Mouse (Mus musculus) regulatory T cell (primary cell): Measurements from ENCODE around the gene Kif3c.

ENCODE experiments used
- in situ Hi-C: fragments of 300-600 bp; cut with MboI, MseI; formaldehyde crosslinking; loops from one replicate; pipeline ENCODE4 v1.15.1; 2025; ENCODE audit warnings: high pct_unique_total_duplicates

The Kif3c gene

DNA sequence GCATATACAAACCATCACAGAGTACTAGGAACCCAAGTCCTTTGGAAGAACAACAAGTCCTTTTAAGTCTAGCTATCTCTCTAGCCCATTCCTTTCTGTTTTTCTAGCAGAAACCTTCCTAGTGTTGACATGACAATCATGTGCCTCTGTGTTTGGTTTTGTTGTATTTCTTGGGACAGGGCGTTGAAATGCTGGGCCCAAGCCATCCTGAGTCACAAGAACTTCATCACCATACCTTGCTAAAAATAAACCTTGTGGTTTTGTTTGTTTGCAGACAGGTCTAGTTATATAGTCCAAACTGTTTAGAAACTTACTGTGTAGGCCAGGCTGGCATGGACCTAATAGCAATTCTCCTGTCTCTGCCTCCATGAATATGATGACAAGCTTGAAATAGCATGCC is 57.9 kb downstream of the Kif3c start:
- in situ Hi-C loops: loop anchor here (10.0 kb wide), 1 partner anchor 1482 kb away; the partner anchor contains the start of gene Ubxn2a

DNA sequence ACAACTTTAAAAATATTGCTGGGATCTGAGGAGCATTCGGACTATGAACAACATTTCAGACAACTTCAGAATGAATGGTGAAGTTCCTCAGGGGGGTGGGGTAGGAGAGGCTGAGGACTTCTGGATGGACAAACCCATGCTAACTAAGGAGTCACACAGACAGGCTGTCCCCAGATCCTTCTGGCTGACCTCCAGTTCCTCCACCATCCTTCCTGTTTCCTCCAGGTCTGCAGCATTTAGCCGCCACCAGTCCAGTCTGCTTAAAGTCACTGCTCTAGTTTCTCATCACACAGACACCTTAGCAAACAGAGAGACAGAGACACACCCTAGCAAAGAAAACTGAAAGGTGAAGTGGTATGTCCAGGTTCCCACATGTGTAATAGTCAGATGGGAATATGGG is 59.2 kb downstream of the Kif3c start:
- in situ Hi-C loops: loop anchor here (10.0 kb wide), 1 partner anchor 1481 kb away; the partner anchor contains the start of gene Ubxn2a

DNA sequence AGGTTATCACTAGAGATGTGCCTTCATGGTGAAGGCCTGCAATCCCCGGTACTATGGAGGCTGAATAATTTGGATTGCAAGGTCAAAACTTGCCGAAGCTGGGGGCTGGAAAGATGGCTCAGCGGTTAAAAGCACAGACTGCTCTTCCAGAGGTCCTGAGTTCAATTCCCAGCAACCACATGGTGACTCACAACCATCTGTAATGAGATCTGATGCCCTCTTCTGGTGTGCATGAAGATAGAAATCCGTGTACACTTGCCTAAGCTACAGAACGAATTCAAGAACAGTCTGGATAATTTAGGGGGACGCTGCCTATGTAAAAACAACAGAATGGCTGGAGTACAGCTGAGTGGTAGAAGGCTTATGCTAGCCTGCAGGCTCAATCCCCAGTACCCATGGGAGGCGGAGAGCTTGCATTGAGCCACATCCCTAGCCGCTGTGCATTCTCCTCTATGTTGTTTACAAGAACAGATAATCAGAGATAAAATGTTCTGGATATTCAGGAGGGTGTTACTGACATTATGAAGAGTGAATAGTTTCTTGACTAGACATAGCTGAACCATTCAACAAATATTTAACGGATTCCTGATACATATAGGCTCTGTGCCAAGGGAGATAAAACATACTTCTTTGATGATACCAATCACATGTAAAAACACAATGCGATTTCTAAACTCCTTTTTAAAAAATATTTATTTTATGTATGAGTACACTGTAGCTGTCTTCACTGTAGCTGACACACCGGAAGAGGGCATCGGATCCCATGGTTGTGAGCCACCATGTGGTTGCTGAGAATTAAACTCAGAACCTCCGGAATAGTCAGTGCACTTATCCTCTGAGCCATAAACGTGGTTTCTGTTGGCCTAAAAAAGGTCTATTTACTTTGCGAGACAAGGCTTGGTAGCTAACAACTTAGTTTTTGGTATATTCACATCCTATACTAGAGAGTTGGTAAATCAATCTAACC is 60.7 kb downstream of the Kif3c start:
- in situ Hi-C loops: loop anchor here (10.0 kb wide), 1 partner anchor 1479 kb away; the partner anchor contains the start of gene Ubxn2a

GRCm38 (mm10) chr12:3426530-3427034 is 61.6 kb downstream of the Kif3c start, which contains the start of gene Asxl2:
TSS of gene Asxl2 (plus strand) at chr12:3426857.
- in situ Hi-C loops: loop anchor here (10.0 kb wide), 1 partner anchor 1478 kb away; the partner anchor contains the start of gene Ubxn2a

GRCm38 (mm10) chr12:3427067-3427889 is 62.3 kb downstream of the Kif3c start:
- in situ Hi-C loops: loop anchor here (10.0 kb wide), 1 partner anchor 1478 kb away; the partner anchor contains the start of gene Ubxn2a

- in situ Hi-C loops: loop anchor here (10.0 kb wide), 1 partner anchor 1477 kb away; the partner anchor contains the start of gene Ubxn2a
Observed at GRCm38 (mm10) chr12:3427891-3428775, 63.2 kb downstream of the Kif3c start.

- in situ Hi-C loops: loop anchor here (10.0 kb wide), 1 partner anchor 1475 kb away; the partner anchor contains the start of gene Ubxn2a
Observed at GRCm38 (mm10) chr12:3429681-3430442, 64.9 kb downstream of the Kif3c start.

- in situ Hi-C loops: no loop called here
Observed at GRCm38 (mm10) chr12:3430443-3430753, 65.5 kb downstream of the Kif3c start.

DNA sequence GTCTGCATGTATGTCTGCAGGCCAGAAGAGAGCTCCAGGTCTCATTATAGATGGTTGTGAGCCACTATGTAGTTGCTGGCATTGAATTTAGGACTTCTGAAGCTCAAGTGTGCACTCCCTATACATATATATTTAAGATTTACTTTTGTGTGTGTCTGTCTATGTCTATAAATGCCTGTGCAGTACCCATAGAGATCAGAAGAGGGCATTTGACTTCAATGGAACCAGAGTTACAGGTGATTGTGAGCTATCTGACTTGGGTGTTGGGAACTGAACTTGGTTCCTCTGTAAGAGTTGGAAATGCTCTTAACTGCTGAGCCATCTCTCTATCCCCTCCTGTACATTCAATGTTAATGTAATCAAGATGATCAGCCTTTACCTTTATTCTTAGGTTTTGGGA is 66.1 kb downstream of the Kif3c start:
- in situ Hi-C loops: no loop called here

DNA sequence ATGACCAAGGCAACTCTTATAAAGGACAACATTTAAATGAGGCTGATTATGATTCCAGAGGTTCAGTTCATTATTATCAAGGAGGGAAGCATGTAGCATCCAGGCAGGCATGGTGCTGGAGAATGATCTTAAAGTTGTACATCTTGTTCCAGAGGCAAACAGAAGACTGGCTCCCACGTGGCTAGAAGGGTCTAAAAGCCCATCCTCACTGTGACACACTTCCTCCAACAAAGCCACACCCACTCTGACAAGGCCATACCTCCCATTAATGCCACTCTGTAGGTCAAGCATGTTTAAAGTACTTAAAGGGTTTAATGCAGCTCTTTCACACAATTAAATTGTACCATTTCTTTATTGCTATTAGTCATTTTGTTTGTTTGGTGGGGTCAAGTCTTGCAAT is 68.8 kb downstream of the Kif3c start:
- in situ Hi-C loops: no loop called here

DNA sequence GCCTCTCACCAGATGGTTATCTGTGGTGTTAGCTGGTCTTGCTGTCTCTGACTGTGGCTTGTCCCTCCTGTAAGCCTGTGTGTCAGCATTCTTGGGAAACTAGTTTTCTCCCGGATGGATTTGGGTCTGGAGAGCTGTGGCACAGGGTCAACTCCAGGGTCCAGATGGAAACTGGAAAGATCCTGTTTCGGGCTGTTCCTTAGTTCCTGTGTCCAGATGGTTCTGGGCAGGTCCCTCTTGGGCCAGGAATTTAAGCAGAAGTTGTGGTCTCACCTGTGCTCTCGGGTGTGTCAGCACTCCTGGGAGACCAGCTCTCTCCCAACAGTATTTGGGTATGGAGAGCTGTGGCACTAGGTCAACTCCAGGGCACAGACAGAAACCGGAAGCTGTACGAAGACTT is 71.5 kb downstream of the Kif3c start:
- in situ Hi-C loops: no loop called here

DNA sequence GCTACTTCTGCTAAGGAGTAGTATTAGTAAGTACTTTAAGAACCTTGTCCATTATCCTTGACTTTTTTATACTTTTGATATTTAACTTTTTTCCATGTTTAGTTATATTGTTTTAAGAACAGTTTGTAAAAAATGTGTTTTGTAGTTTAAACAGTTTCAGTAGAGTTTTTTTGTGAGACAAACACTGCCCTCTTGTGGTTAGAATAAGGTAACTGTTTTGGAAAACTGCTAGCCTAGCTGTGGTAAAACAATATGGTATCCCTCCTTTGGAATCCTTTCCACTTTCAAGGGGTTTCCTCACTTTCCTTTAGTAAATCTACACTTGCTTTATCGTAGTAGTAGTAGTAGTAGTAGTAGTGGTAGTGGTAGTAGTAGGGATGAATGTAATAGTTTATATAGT is 72.9 kb downstream of the Kif3c start:
- in situ Hi-C loops: no loop called here

- in situ Hi-C loops: no loop called here
Observed at GRCm38 (mm10) chr12:3440916-3441315, 76.0 kb downstream of the Kif3c start.

DNA sequence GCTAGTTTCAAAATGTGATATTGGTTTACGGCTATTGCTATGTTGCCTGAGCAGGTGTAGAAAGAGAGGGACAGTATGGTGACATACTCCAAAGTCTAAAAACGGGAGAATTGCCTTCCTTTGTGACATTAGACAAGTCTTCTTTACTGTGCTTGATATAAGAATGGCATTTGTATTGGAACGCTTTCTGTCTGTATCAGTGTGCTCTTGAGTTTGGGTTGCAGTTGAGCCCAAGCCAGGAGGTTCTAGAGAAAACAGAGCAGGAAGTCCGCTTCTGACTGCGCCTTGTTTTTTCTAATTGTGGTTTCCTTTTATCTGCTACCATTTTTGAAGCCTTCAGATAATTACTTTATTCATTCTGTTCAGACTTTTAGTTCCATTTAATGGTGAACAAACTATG is 76.4 kb downstream of the Kif3c start:
- in situ Hi-C loops: no loop called here

- in situ Hi-C loops: no loop called here
Observed at GRCm38 (mm10) chr12:3453554-3453953, 88.6 kb downstream of the Kif3c start.
